Mouse (Mus musculus) bone marrow, adult 2 months (tissue): ENCODE results near the gene 4930556J24Rik.

ENCODE experiments used
- CTCF ChIP-seq: fragments of 200-500 bp; IDR thresholded peaks from 2 replicates; pipeline ENCODE4 v1.5.1; 2011; ENCODE audit warnings: low read length, control low read depth; ENCODE audit not compliant: control insufficient read depth, insufficient read depth
- POLR2A ChIP-seq: fragments of 200-500 bp; IDR thresholded peaks from 2 replicates; pipeline ENCODE4 v1.6.1; 2011; ENCODE audit warnings: low read depth, mild to moderate bottlenecking, control low read depth, low read length, borderline replicate concordance; ENCODE audit not compliant: control insufficient read depth

- peak; percentile 73 for TF ChIP-seq CTCF
- no peak for TF ChIP-seq POLR2A
These were observed 25.0 kb upstream of the 4930556J24Rik start for GRCm38 (mm10) chr11:4001603-4002002.
